Mouse (Mus musculus) lung, postnatal 0 days (tissue): ENCODE results near the gene Cavin3.

Experiments used
- CTCF ChIP-seq: IDR thresholded peaks from 2 replicates; pipeline ENCODE4 v1.5.1; 2016; ENCODE audit warnings: antibody characterized with exemption, mild to moderate bottlenecking
- EP300 ChIP-seq: IDR thresholded peaks from 2 replicates; pipeline ENCODE4 v1.6.1; 2016; ENCODE audit warnings: antibody characterized with exemption, mild to moderate bottlenecking, control low read depth

GRCm38 (mm10) chr7:105480561-105481504 lies 1.3 kb downstream of the Cavin3 start:
- TF ChIP-seq CTCF (no peak), EP300 (peak; percentile 48; the same call in 1 of the 2 replicates)
